Mouse (Mus musculus) forebrain, embryonic 12.5 days (tissue): ENCODE data around the gene Ube2g2. TPM values are rescaled to one million over a fixed set of nuclear protein-coding genes. Genes with fewer than 3 reads are reported as not detected.

Experiments used
- ATAC-seq: fragments of 200-750 bp; cut with Nextera tagmentation; 2 replicates; pipeline ENCODE4 v1.8.0; 2017; ENCODE audit warnings: moderate TSS enrichment; ENCODE audit not compliant: low FRiP score
- H3K27ac ChIP-seq: fragments of 300-500 bp; sonication (generic); 2 replicates; pipeline ENCODE4 v1.5.1; 2016; ENCODE audit warnings: mild to moderate bottlenecking
- H3K27me3 ChIP-seq: fragments of 300-500 bp; sonication (generic); 2 replicates; pipeline ENCODE4 v1.6.1; 2016; ENCODE audit warnings: mild to moderate bottlenecking
- H3K36me3 ChIP-seq: fragments of 300-500 bp; sonication (generic); replicated peaks from 2 replicates; pipeline ENCODE4 v1.6.1; 2016; ENCODE audit warnings: mild to moderate bottlenecking
- H3K4me1 ChIP-seq: fragments of 300-500 bp; sonication (generic); 2 replicates; pipeline ENCODE4 v1.6.1; 2016
- H3K4me2 ChIP-seq: fragments of 300-500 bp; sonication (generic); 2 replicates; pipeline ENCODE4 v1.6.1; 2016; ENCODE audit warnings: mild to moderate bottlenecking, moderate library complexity
- H3K4me3 ChIP-seq: fragments of 300-500 bp; sonication (generic); replicated peaks from 2 replicates; pipeline ENCODE4 v1.5.1; 2016; ENCODE audit warnings: mild to moderate bottlenecking
- H3K9ac ChIP-seq: fragments of 300-500 bp; sonication (generic); 2 replicates; pipeline ENCODE4 v1.6.1; 2016; ENCODE audit warnings: mild to moderate bottlenecking
- H3K9me3 ChIP-seq: fragments of 300-500 bp; sonication (generic); 2 replicates; pipeline ENCODE4 v1.6.1; 2016
- WGBS: fragments of 180-500 bp; shearing (Covaris S2); methylation state at CpG from one replicate; pipeline ENCODE4 v1.1.7; 2016; 5-methylcytosine and 5-hydroxymethylcytosine counted together
- polyA plus RNA-seq: library from polyadenylated mRNA; unstranded; fragments of >200 nt; fragmentation: Nextera tagmentation; extraction: Ambion mirVana; gene quantifications from 2 replicates; pipeline ENCODE4 v1.2.1, GENCODE M21; 2016

Ube2g2 gene
- polyA plus RNA-seq, 1 experiment from 2014 or later: 87.0 TPM

- Histone ChIP-seq H3K9me3 (no peaks in the 10 kb centered on the region), H3K27me3 (no peaks in the 10 kb centered on the region), H3K4me2 (no peak overlapping the region), H3K4me1 (peaks cover 36% of the 10 kb centered on the region), H3K36me3 (peaks cover 20% of the 10 kb centered on the region), H3K27ac (no peak overlapping the region), H3K9ac (no peak overlapping the region), H3K4me3 (no peak overlapping the region)
- 29% methylated on average over 2 of the region's 2 CpGs for WGBS
- ATAC-seq: peak; percentile 71
These were observed 5.4 kb downstream of the Ube2g2 start for GRCm38 (mm10) chr10:77627497-77627896.

DNA sequence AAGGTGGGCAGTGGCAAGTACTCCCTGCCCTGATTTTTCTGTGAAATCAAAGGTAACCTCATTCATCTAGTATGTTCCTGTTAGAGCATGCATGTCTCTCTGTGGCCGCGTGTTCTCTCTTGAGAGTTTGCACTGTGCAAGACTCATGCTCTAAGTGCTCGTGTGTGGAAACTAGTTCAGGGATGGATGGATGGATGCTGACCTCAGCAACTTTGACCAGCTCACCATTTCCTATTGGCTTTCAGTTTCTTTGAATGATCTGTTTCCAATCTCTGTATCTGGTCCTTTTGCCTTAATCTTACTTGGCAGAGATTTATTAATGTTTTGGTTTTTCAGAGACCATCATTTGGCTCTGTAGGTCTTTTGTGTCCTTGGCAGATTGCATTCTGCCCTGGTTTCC lies 7.1 kb downstream of the Ube2g2 start:
- Histone ChIP-seq H3K27ac (no peak overlapping the region), H3K4me3 (no peak overlapping the region), H3K4me2 (no peak overlapping the region), H3K36me3 (peaks cover 25% of the 10 kb centered on the region), H3K9ac (no peak overlapping the region), H3K27me3 (no peaks in the 10 kb centered on the region), H3K9me3 (no peaks in the 10 kb centered on the region), H3K4me1 (peaks cover 24% of the 10 kb centered on the region)
- no peak for ATAC-seq
- WGBS: 88% methylated on average over 3 of the region's 3 CpGs

GRCm38 (mm10) chr10:77629970-77630369 lies 7.9 kb downstream of the Ube2g2 start:
- WGBS: 95% methylated on average over 1 of the region's 1 CpGs
- no peak overlapping the region for H3K4me3 ChIP-seq

DNA sequence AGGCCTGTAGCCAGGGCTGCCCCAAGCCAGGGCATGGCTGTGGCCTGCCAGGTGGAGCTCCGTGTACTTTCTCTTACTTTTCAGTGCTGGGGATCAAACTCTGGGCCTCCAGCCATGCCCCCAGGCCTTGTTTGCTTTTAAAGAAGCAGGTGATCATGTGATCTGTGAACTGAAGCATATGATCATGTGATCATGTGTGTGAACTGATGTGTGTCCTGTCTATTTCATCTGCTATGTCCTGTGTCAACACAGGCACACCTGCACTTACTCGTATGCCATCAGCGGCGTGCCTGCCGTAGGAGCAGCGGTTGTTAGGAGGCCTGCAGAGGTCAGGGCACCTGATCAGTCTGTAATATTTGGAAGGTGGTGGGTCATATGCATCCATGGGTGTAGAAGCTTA lies 11.9 kb downstream of the Ube2g2 start:
- 91% methylated on average over 6 of the region's 6 CpGs for WGBS
- H3K4me3 ChIP-seq: no peak overlapping the region
- H3K9ac ChIP-seq: no peak overlapping the region
- no peak overlapping the region for H3K4me2 ChIP-seq
- peaks cover 54% of the 10 kb centered on the region for H3K36me3 ChIP-seq
- H3K27ac ChIP-seq: no peak overlapping the region
- H3K27me3 ChIP-seq: no peaks in the 10 kb centered on the region
- no peak for ATAC-seq
- peaks cover 14% of the 10 kb centered on the region for H3K4me1 ChIP-seq
- no peaks in the 10 kb centered on the region for H3K9me3 ChIP-seq

More at GRCm38 (mm10) chr10:77629970-77630369, 7.9 kb downstream of the Ube2g2 start:
- Histone ChIP-seq H3K4me1 (peaks cover 19% of the 10 kb centered on the region), H3K36me3 (peaks cover 27% of the 10 kb centered on the region), H3K9ac (no peak overlapping the region), H3K9me3 (no peaks in the 10 kb centered on the region), H3K27me3 (no peaks in the 10 kb centered on the region), H3K4me2 (no peak overlapping the region), H3K27ac (no peak overlapping the region)
- no peak for ATAC-seq

DNA sequence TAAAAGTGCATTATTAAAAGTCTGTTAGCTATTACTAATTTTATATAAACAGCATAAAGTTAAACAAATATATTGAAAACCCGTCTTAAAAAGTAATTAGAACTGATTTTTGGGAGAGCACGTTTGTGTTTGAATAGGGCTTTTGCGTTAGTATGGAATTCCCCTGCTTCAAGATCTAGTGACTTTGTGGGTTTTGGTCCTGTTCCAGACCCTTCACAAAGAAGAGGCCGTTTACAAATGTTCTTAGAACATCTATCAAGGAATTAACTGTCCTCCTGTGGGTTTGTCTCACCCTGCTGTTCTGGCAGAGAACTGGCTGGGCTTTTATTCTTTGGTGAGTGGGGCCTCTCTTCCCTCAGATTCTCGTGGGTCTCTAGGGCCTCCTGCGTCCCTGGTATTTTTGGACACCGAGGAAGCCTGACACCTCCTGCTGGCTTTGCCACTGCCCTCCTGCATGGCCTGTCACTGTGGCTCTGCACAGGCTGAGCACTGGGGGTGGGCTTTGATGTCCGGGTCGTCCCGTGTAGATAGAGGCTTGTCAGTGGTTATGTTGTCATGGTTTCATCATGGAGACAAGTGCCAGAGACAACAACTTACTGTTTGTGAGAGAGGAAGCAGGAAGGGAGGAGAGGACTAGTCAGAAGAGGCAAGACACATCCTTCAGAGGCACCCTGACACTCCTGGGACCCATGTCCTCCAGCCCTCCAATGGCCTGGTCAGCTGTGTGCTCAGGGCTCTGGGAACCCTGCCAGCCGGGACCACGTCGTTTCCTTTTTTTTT lies 12.6 kb downstream of the Ube2g2 start:
- WGBS: 77% methylated on average over 13 of the region's 13 CpGs
- no peak for ATAC-seq

DNA sequence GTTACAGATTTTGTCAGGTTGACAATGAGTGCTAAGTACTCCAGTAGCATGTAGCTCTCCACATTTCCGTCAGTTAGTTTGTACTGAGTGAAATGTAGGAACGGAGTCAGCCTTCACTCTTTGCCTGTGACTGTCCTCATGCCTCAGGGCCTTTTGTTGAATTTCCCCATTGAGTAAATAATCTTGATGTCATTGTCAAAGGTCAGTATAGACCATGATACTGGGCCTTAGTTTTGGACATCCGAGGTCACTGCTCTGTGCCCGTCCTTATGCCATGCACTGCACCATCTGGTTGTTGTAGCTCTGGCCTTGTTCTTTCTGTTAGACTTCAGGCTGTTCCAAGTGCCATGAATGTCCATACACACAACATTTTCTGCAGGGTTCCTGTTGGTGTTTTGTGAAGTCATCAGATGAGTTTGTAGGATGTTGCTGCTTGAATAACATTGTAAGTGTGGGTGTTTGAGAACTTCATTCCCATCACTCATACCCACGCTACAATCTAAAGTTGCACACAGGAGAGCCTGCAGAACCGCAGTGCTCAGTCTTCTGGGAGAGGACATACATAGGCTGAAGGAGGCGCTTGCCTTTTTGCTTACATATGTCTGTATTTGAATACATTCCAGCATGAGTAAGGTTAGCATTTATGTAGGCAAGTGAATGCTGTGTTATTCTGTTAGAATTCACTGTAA lies 14.3 kb downstream of the Ube2g2 start:
- no peaks in the 10 kb centered on the region for H3K9me3 ChIP-seq
- no peak overlapping the region for H3K27ac ChIP-seq
- 93% methylated on average over 7 of the region's 7 CpGs for WGBS
- H3K9ac ChIP-seq: no peak overlapping the region
- H3K4me1 ChIP-seq: peaks cover 10% of the 10 kb centered on the region
- no peak overlapping the region for H3K4me2 ChIP-seq
- H3K4me3 ChIP-seq: no peak overlapping the region
- H3K36me3 ChIP-seq: peaks cover 68% of the 10 kb centered on the region
- H3K27me3 ChIP-seq: no peaks in the 10 kb centered on the region
- no peak for ATAC-seq

More for the DNA sequence above, 12.6 kb downstream of the Ube2g2 start:
- peaks cover 57% of the 10 kb centered on the region for H3K36me3 ChIP-seq
- peaks cover 15% of the 10 kb centered on the region for H3K4me1 ChIP-seq
- H3K9ac ChIP-seq: no peak overlapping the region
- H3K9me3 ChIP-seq: no peaks in the 10 kb centered on the region
- H3K4me3 ChIP-seq: no peak overlapping the region
- no peak overlapping the region for H3K4me2 ChIP-seq
- no peaks in the 10 kb centered on the region for H3K27me3 ChIP-seq
- H3K27ac ChIP-seq: no peak overlapping the region

- WGBS: 91% methylated on average over 6 of the region's 6 CpGs
- Histone ChIP-seq H3K27me3 (no peaks in the 10 kb centered on the region), H3K27ac (no peak overlapping the region), H3K9me3 (no peaks in the 10 kb centered on the region), H3K4me3 (no peak overlapping the region), H3K4me1 (peaks cover 9% of the 10 kb centered on the region), H3K4me2 (no peak overlapping the region), H3K9ac (no peak overlapping the region), H3K36me3 (peaks cover 73% of the 10 kb centered on the region)
- ATAC-seq: no peak
These were observed 16.9 kb downstream of the Ube2g2 start for GRCm38 (mm10) chr10:77638956-77639355.

DNA sequence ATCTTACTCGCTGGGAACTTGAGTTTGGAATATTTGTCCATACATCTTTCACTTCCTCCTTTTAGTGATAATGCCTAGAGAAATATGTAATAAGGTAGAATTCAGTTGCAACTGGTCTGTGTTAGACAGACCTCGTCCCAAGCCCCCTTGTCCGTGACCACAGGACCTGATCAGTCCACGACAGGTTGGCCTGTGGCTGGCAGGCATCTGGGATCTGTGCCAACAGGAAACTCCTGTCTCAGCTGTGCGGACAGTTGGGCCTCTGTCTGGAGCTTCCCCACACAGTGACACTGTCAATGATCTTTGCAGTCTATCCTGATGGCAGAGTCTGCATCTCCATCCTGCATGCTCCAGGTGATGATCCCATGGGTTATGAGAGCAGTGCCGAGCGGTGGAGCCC lies 21.1 kb downstream of the Ube2g2 start:
- WGBS: 93% methylated on average over 7 of the region's 7 CpGs

GRCm38 (mm10) chr10:77645571-77645970 lies 23.5 kb downstream of the Ube2g2 start:
- 92% methylated on average over 5 of the region's 5 CpGs for WGBS
- no peaks in the 10 kb centered on the region for H3K4me1 ChIP-seq
- H3K4me3 ChIP-seq: no peak overlapping the region
- no peak overlapping the region for H3K9ac ChIP-seq
- H3K27me3 ChIP-seq: no peaks in the 10 kb centered on the region
- H3K4me2 ChIP-seq: no peak overlapping the region
- H3K27ac ChIP-seq: no peak overlapping the region
- no peaks in the 10 kb centered on the region for H3K9me3 ChIP-seq
- peaks cover 63% of the 10 kb centered on the region for H3K36me3 ChIP-seq
- ATAC-seq: no peak

More for the DNA sequence above, 21.1 kb downstream of the Ube2g2 start:
- Histone ChIP-seq H3K4me2 (no peak overlapping the region), H3K9ac (no peak overlapping the region), H3K4me1 (peaks cover 4% of the 10 kb centered on the region; the same call in 1 of the 2 replicates), H3K9me3 (no peaks in the 10 kb centered on the region), H3K36me3 (peaks cover 78% of the 10 kb centered on the region), H3K27me3 (no peaks in the 10 kb centered on the region), H3K4me3 (no peak overlapping the region), H3K27ac (no peak overlapping the region)
- no peak for ATAC-seq

- peaks cover 44% of the 10 kb centered on the region for H3K36me3 ChIP-seq
- H3K4me1 ChIP-seq: no peaks in the 10 kb centered on the region
- H3K4me2 ChIP-seq: no peak overlapping the region
- no peak overlapping the region for H3K27ac ChIP-seq
- no peaks in the 10 kb centered on the region for H3K9me3 ChIP-seq
- no peak overlapping the region for H3K9ac ChIP-seq
- H3K4me3 ChIP-seq: no peak overlapping the region
- H3K27me3 ChIP-seq: no peaks in the 10 kb centered on the region
- 79% methylated on average over 1 of the region's 1 CpGs for WGBS
- no peak for ATAC-seq
These were observed 25.4 kb downstream of the Ube2g2 start for GRCm38 (mm10) chr10:77647461-77647860.

DNA sequence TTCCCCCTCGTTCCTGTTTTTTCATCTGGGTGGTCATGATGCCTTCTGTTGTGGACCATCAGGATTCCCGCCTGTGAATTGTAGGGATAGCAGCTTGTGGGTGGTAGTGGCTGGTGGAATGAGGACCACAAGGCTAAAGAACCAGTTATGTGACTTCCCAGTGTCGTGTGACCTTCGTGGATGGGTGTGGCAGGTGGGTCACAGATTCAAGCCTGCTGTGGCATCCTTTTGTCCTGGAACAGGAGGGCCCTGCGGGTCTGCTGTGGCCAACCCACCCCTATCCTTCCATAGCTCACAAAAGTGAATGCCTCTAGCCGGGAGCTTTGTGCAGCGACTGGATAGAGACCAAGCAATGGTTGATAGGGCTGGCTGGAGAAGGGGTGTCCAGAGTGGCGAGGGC lies 25.8 kb downstream of the Ube2g2 start:
- H3K4me1 ChIP-seq: no peaks in the 10 kb centered on the region
- no peaks in the 10 kb centered on the region for H3K9me3 ChIP-seq
- 88% methylated on average over 8 of the region's 8 CpGs for WGBS
- no peak for ATAC-seq
- H3K4me2 ChIP-seq: no peak overlapping the region
- H3K27ac ChIP-seq: no peak overlapping the region
- H3K9ac ChIP-seq: no peak overlapping the region
- peaks cover 41% of the 10 kb centered on the region for H3K36me3 ChIP-seq
- H3K27me3 ChIP-seq: no peaks in the 10 kb centered on the region
- no peak overlapping the region for H3K4me3 ChIP-seq

- Histone ChIP-seq H3K27ac (no peak overlapping the region), H3K9me3 (no peaks in the 10 kb centered on the region), H3K36me3 (no peaks in the 10 kb centered on the region), H3K4me1 (no peaks in the 10 kb centered on the region), H3K4me3 (no peak overlapping the region), H3K9ac (no peak overlapping the region), H3K4me2 (no peak overlapping the region), H3K27me3 (no peaks in the 10 kb centered on the region)
- 89% methylated on average over 9 of the region's 9 CpGs for WGBS
- ATAC-seq: no peak
These were observed 30.0 kb downstream of the Ube2g2 start for GRCm38 (mm10) chr10:77652046-77652445.
